Mouse (Mus musculus) liver, embryonic 11.5 days (tissue): ENCODE results near the gene Tmem245. TPM values are rescaled to one million over a fixed set of nuclear protein-coding genes. Genes with fewer than 3 reads are reported as not detected.

Source experiments
- ATAC-seq: fragments of 200-750 bp; cut with Nextera tagmentation; replicated peaks from 2 replicates; pipeline ENCODE4 v1.8.0; 2017; ENCODE audit warnings: moderate number of reproducible peaks, mild to moderate bottlenecking, moderate TSS enrichment, moderate library complexity; ENCODE audit not compliant: low FRiP score
- DNase-seq: peaks from one replicate; pipeline ENCODE4 v3.0.0-alpha.2; 2017; ENCODE audit warnings: low spot score
- H3K27ac ChIP-seq: fragments of 300-500 bp; sonication (generic); 2 replicates; pipeline ENCODE4 v1.5.1; 2014; ENCODE audit warnings: mild to moderate bottlenecking, low read depth, low read length, control low read depth
- H3K27me3 ChIP-seq: fragments of 300-500 bp; sonication (generic); replicated peaks from 2 replicates; pipeline ENCODE4 v1.6.1; 2014; ENCODE audit warnings: low read length, mixed read lengths; ENCODE audit not compliant: control insufficient read depth, insufficient read depth
- H3K36me3 ChIP-seq: fragments of 300-500 bp; sonication (generic); 2 replicates; pipeline ENCODE4 v1.6.1; 2014; ENCODE audit warnings: mild to moderate bottlenecking, low read length, moderate library complexity, mixed read lengths; ENCODE audit not compliant: control insufficient read depth, insufficient read depth
- H3K4me1 ChIP-seq: fragments of 300-500 bp; sonication (generic); replicated peaks from 2 replicates; pipeline ENCODE4 v1.6.1; 2014; ENCODE audit warnings: low read length, mixed read lengths; ENCODE audit not compliant: control insufficient read depth, insufficient read depth
- H3K4me2 ChIP-seq: fragments of 300-500 bp; sonication (generic); 2 replicates; pipeline ENCODE4 v1.6.1; 2014; ENCODE audit warnings: mild to moderate bottlenecking, control low read depth, moderate library complexity
- H3K4me3 ChIP-seq: fragments of 300-500 bp; sonication (generic); 2 replicates; pipeline ENCODE4 v1.5.1; 2014; ENCODE audit warnings: low read depth, low read length, control low read depth
- H3K9ac ChIP-seq: fragments of 300-500 bp; sonication (generic); 2 replicates; pipeline ENCODE4 v1.6.1; 2014; ENCODE audit warnings: low read depth, low read length, control low read depth
- H3K9me3 ChIP-seq: fragments of 300-500 bp; sonication (generic); 2 replicates; pipeline ENCODE4 v1.6.1; 2016; ENCODE audit warnings: low read length, inconsistent platforms, mixed read lengths; ENCODE audit not compliant: control insufficient read depth
- WGBS: fragments of 180-500 bp; shearing (Covaris S2); extraction: QIAGEN DNeasy Blood & Tissue Kit; methylation state at CpG from one replicate; pipeline ENCODE4 v1.1.7; 2014; 5-methylcytosine and 5-hydroxymethylcytosine counted together
- polyA plus RNA-seq: library from polyadenylated mRNA; unstranded; fragments of >200 nt; fragmentation: Nextera tagmentation; extraction: Ambion mirVana; gene quantifications from 2 replicates; pipeline ENCODE4 v1.2.1, GENCODE M21; 2014

Tmem245 gene
- polyA plus RNA-seq, 1 experiment from 2014 or later: 6.4 TPM

GRCm38 (mm10) chr4:56941481-56941880 lies 5.8 kb downstream of the Tmem245 start:
- no peak overlapping the region for H3K4me2 ChIP-seq
- ATAC-seq (no peak), DNase-seq (no peak)
- H3K27ac ChIP-seq: no peak overlapping the region
- H3K36me3 ChIP-seq: peaks cover 5% of the 10 kb centered on the region; the same call in 1 of the 2 replicates
- peaks cover 35% of the 10 kb centered on the region for H3K4me1 ChIP-seq
- WGBS: 85% methylated on average over 4 of the region's 4 CpGs
- H3K9ac ChIP-seq: no peak overlapping the region
- H3K9me3 ChIP-seq: no peaks in the 10 kb centered on the region
- H3K27me3 ChIP-seq: no peaks in the 10 kb centered on the region
- H3K4me3 ChIP-seq: no peak overlapping the region

DNA sequence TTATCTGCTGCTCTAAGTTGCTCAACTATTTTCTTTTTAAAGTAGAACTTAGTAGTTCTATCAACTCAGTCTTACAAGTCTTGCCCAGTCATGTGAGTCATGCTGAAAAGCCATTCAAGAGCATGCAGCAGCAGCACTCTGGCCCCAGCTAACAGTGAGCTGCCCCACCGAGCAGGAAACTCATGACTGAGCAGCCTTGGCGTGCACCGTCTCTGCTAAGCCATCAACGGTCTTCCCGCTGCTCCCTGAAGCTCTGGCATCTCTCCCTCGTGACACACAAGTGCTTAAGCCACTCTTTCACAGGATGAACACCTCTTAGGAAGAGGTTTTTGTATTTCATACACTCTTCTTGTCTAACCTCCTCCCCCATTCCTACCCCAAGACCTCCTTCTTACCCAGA lies 10.1 kb downstream of the Tmem245 start:
- DNase-seq (no peak), ATAC-seq (no peak)

DNA sequence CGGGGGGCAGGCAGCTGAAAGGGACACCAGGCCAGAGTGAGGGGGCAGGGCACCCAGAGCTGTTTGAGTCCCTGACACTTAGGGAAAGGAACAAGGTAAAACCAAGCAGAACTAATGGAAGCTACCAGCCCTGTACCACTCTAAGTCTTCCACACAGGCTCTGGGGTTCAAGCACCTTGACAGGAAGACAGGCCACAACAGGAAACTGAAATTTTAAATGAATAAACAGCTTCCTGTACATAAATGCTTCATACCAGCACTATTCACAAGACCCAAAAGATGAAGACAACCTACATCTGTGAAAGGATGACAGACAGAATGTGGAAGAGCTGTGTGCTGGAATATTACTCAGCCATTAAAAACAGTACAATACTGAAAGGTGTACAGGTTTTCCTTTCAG lies 11.9 kb downstream of the Tmem245 start:
- H3K4me3 ChIP-seq: no peak overlapping the region
- WGBS: no CpG with 5 or more reads among the region's 1 CpGs
- ATAC-seq (no peak), DNase-seq (no peak)
- H3K36me3 ChIP-seq: peaks cover 22% of the 10 kb centered on the region
- H3K9ac ChIP-seq: no peak overlapping the region
- H3K4me2 ChIP-seq: no peak overlapping the region
- no peak overlapping the region for H3K27ac ChIP-seq
- no peaks in the 10 kb centered on the region for H3K27me3 ChIP-seq
- peaks cover 2% of the 10 kb centered on the region; the same call in 1 of the 2 replicates for H3K4me1 ChIP-seq
- no peaks in the 10 kb centered on the region for H3K9me3 ChIP-seq

More for the DNA sequence above, 10.1 kb downstream of the Tmem245 start:
- WGBS: 68% methylated on average over 6 of the region's 6 CpGs
- H3K27me3 ChIP-seq: no peaks in the 10 kb centered on the region
- H3K4me1 ChIP-seq: peaks cover 14% of the 10 kb centered on the region
- H3K9me3 ChIP-seq: no peaks in the 10 kb centered on the region
- no peak overlapping the region for H3K9ac ChIP-seq
- H3K36me3 ChIP-seq: peaks cover 22% of the 10 kb centered on the region
- H3K27ac ChIP-seq: no peak overlapping the region
- no peak overlapping the region for H3K4me3 ChIP-seq
- H3K4me2 ChIP-seq: no peak overlapping the region

- no peak overlapping the region for H3K4me2 ChIP-seq
- H3K27ac ChIP-seq: no peak overlapping the region
- no peak for DNase-seq
- H3K4me1 ChIP-seq: no peaks in the 10 kb centered on the region
- no peak overlapping the region for H3K9ac ChIP-seq
- no peaks in the 10 kb centered on the region for H3K27me3 ChIP-seq
- WGBS: 87% methylated on average over 4 of the region's 4 CpGs
- ATAC-seq: no peak
- H3K36me3 ChIP-seq: peaks cover 20% of the 10 kb centered on the region
- H3K4me3 ChIP-seq: no peak overlapping the region
- no peaks in the 10 kb centered on the region for H3K9me3 ChIP-seq
Measured at GRCm38 (mm10) chr4:56933154-56933553, 14.1 kb downstream of the Tmem245 start.

- no peak overlapping the region for H3K9ac ChIP-seq
- H3K4me1 ChIP-seq: no peaks in the 10 kb centered on the region
- H3K27ac ChIP-seq: no peak overlapping the region; the same call in 1 of the 2 replicates
- peaks cover 20% of the 10 kb centered on the region for H3K36me3 ChIP-seq
- no peak for DNase-seq
- H3K4me2 ChIP-seq: no peak overlapping the region
- ATAC-seq: no peak
- H3K9me3 ChIP-seq: no peaks in the 10 kb centered on the region
- 54% methylated on average over 7 of the region's 7 CpGs for WGBS
- H3K4me3 ChIP-seq: no peak overlapping the region
- no peaks in the 10 kb centered on the region for H3K27me3 ChIP-seq
Measured at GRCm38 (mm10) chr4:56932096-56932495, 15.1 kb downstream of the Tmem245 start.

- H3K9me3 ChIP-seq: no peaks in the 10 kb centered on the region
- H3K9ac ChIP-seq: no peak overlapping the region
- peaks cover 14% of the 10 kb centered on the region for H3K36me3 ChIP-seq
- H3K27ac ChIP-seq: no peak overlapping the region
- ATAC-seq: no peak
- H3K4me3 ChIP-seq: no peak overlapping the region
- H3K4me1 ChIP-seq: no peaks in the 10 kb centered on the region
- H3K4me2 ChIP-seq: no peak overlapping the region
- no peak for DNase-seq
- no peaks in the 10 kb centered on the region for H3K27me3 ChIP-seq
- 83% methylated on average over 4 of the region's 4 CpGs for WGBS
Measured at GRCm38 (mm10) chr4:56930312-56930711, 16.9 kb downstream of the Tmem245 start.

DNA sequence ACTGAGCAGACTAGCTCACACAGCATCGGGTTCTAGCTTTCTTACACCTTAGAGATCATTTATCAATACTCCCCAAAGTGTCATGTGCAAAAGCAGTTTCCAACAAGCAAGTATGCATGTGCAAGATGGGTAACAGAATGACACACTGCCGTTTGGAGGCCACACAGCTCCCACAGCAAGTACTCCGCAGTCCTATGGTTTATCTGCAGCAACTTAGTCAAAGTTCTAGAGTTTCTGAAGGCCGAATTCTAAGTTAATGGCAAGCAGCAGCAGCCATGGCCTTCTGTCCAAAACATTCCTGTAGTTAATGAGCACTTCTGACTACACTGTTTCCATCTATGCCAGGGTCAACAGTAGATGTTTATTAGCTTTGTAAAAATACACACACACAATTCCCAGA lies 20.3 kb downstream of the Tmem245 start:
- Histone ChIP-seq H3K4me2 (no peak overlapping the region), H3K9me3 (no peaks in the 10 kb centered on the region), H3K4me1 (no peaks in the 10 kb centered on the region), H3K27ac (no peak overlapping the region), H3K36me3 (peaks cover 17% of the 10 kb centered on the region), H3K4me3 (no peak overlapping the region), H3K27me3 (no peaks in the 10 kb centered on the region), H3K9ac (no peak overlapping the region)
- WGBS: 84% methylated on average over 4 of the region's 4 CpGs
- no peak for ATAC-seq
- no peak for DNase-seq

GRCm38 (mm10) chr4:56922229-56922628 lies 25.0 kb downstream of the Tmem245 start:
- Histone ChIP-seq H3K27ac (no peak overlapping the region), H3K36me3 (peaks cover 17% of the 10 kb centered on the region), H3K4me3 (no peak overlapping the region), H3K9me3 (no peaks in the 10 kb centered on the region), H3K4me2 (no peak overlapping the region), H3K27me3 (no peaks in the 10 kb centered on the region), H3K4me1 (no peaks in the 10 kb centered on the region), H3K9ac (no peak overlapping the region)
- DNase-seq: no peak
- peak; percentile 64; the same call in 1 of the 2 replicates for ATAC-seq
- WGBS: 86% methylated on average over 11 of the region's 11 CpGs

DNA sequence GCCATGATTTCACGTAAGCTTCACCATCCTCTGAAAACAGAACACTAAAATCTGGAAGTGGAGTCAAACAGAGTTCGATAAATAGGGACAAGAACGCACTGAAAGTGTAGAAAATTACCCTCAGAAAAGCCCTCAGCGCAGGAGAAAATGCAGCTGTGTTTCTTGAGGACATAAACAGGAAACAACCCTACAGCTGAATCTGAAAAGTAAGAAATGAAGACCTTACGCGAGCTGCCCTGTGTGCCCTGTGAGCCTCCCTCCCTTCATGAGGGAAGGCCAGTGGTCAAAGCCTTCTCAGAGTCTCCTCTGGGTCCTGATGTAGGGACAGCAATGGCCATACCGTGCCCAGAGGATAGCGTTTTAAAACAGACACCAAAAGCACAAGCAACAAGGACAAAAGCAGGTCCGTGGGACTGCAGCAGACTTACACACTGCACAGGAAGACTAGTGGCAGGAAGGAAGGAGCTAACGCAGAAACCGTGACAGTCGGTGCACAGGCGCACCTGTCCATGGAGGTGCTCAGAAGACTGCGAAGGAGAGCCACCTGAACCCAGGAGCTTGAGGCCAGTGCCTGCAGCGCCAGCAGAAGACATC lies 31.4 kb downstream of the Tmem245 start:
- Histone ChIP-seq H3K4me1 (no peaks in the 10 kb centered on the region), H3K9me3 (no peaks in the 10 kb centered on the region), H3K4me3 (no peak overlapping the region), H3K27ac (no peak overlapping the region), H3K4me2 (no peak overlapping the region), H3K36me3 (peaks cover 9% of the 10 kb centered on the region; the same call in 1 of the 2 replicates), H3K9ac (no peak overlapping the region), H3K27me3 (no peaks in the 10 kb centered on the region)
- ATAC-seq (no peak), DNase-seq (no peak)
- 92% methylated on average over 15 of the region's 15 CpGs for WGBS
